Mouse (Mus musculus) forebrain, embryonic 13.5 days (tissue): ENCODE data around the gene Atf1. TPM values are rescaled to one million over a fixed set of nuclear protein-coding genes. Genes with fewer than 3 reads are reported as not detected.
"Not testable (repeated sequence)": the region's sequence is repeated elsewhere in the genome, so short reads cannot be mapped to it uniquely, and the experiment has no call there.

ENCODE experiments used
- ATAC-seq: fragments of 200-750 bp; cut with Nextera tagmentation; 2 replicates; pipeline ENCODE4 v1.8.0; 2017
- H3K27ac ChIP-seq: fragments of 300-500 bp; sonication (generic); 2 replicates; pipeline ENCODE4 v1.5.1; 2015; ENCODE audit warnings: inconsistent platforms, mild to moderate bottlenecking, moderate library complexity
- H3K27me3 ChIP-seq: fragments of 300-500 bp; sonication (generic); 2 replicates; pipeline ENCODE4 v1.6.1; 2015; ENCODE audit warnings: mild to moderate bottlenecking, inconsistent platforms
- H3K36me3 ChIP-seq: fragments of 300-500 bp; sonication (generic); 2 replicates; pipeline ENCODE4 v1.6.1; 2015; ENCODE audit warnings: mild to moderate bottlenecking, inconsistent platforms; ENCODE audit not compliant: poor library complexity, severe bottlenecking
- H3K4me1 ChIP-seq: fragments of 300-500 bp; sonication (generic); 2 replicates; pipeline ENCODE4 v1.6.1; 2015; ENCODE audit warnings: inconsistent platforms
- H3K4me2 ChIP-seq: fragments of 300-500 bp; sonication (generic); 2 replicates; pipeline ENCODE4 v1.6.1; 2015; ENCODE audit warnings: inconsistent platforms, mild to moderate bottlenecking, moderate library complexity
- H3K4me3 ChIP-seq: fragments of 300-500 bp; sonication (generic); 2 replicates; pipeline ENCODE4 v1.5.1; 2015; ENCODE audit warnings: mild to moderate bottlenecking, inconsistent platforms
- H3K9ac ChIP-seq: fragments of 300-500 bp; sonication (generic); 2 replicates; pipeline ENCODE4 v1.6.1; 2015; ENCODE audit warnings: mild to moderate bottlenecking, inconsistent platforms
- H3K9me3 ChIP-seq: fragments of 300-500 bp; sonication (generic); replicated peaks from 2 replicates; pipeline ENCODE4 v1.6.1; 2016; ENCODE audit warnings: inconsistent platforms
- WGBS: fragments of 180-500 bp; shearing (Covaris S2); methylation state at CpG from one replicate; pipeline ENCODE4 v1.1.7; 2015; 5-methylcytosine and 5-hydroxymethylcytosine counted together
- polyA plus RNA-seq: library from polyadenylated mRNA; unstranded; fragments of >200 nt; fragmentation: Nextera tagmentation; extraction: Ambion mirVana; gene quantifications from 2 replicates; pipeline ENCODE4 v1.2.1, GENCODE M21; 2015

Gene Atf1
- polyA plus RNA-seq, 1 experiment from 2014 or later, result 27.8 TPM

- no peaks in the 10 kb centered on the region for H3K4me1 ChIP-seq
- H3K9me3 ChIP-seq, result no peaks in the 10 kb centered on the region
- no peak overlapping the region for H3K9ac ChIP-seq
- no peak overlapping the region for H3K4me3 ChIP-seq
- H3K36me3 ChIP-seq, result peaks cover 97% of the 10 kb centered on the region
- H3K27me3 ChIP-seq, result no peaks in the 10 kb centered on the region
- WGBS, result 95% methylated on average over 7 of the region's 7 CpGs
- no peak for ATAC-seq
- no peak overlapping the region for H3K4me2 ChIP-seq
- H3K27ac ChIP-seq, result no peak overlapping the region
Observed at GRCm38 (mm10) chr15:100245951-100246350, 18.3 kb downstream of the Atf1 start.

- Histone ChIP-seq H3K4me3 (no peak overlapping the region), H3K4me1 (no peaks in the 10 kb centered on the region), H3K9ac (no peak overlapping the region), H3K36me3 (peaks cover 97% of the 10 kb centered on the region), H3K4me2 (no peak overlapping the region), H3K9me3 (no peaks in the 10 kb centered on the region), H3K27ac (no peak overlapping the region), H3K27me3 (no peaks in the 10 kb centered on the region)
- ATAC-seq, result no peak
- 95% methylated on average over 9 of the region's 9 CpGs for WGBS
Observed at GRCm38 (mm10) chr15:100247296-100247695, 19.7 kb downstream of the Atf1 start.

DNA sequence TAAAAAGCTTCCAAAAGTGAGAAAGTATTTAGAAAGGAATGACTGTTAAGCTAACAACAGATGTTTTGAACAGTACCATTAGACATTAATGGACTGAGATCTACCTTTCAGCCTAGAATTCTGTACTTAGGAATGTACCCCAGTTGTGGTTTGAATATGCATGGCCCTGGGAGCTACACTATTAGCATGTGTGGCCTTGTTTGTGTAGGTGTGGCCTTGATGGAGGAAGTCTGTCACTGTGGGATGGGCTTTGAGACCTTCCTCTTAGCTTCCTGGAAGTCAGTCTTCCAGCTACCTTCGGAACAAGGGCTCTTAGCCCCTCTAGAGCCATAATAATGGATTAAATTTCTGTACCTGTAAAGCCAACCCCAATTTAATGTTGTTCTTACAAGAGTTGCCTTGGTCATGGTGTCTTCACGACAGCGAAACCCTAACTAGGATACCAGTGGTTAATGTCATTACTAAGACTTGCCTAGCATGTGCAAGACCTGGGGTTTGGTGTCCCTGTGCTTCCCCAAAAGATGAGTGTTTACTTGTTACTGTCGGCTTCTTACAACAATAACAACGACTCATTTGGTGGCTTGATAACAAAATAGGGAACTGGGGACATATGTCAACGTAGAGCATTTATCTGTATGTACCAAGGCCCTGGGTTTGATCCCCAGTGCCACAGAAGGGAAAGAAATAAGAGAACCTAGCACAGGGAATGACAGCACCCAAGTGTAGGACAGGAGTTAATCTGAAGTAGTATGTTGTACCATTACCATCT is 21.2 kb downstream of the Atf1 start:
- Histone ChIP-seq H3K27me3 (no peaks in the 10 kb centered on the region), H3K9me3 (no peaks in the 10 kb centered on the region), H3K4me2 (no peak overlapping the region), H3K9ac (no peak overlapping the region), H3K36me3 (peaks cover 97% of the 10 kb centered on the region), H3K27ac (no peak overlapping the region), H3K4me1 (no peaks in the 10 kb centered on the region), H3K4me3 (no peak overlapping the region)
- no peak for ATAC-seq
- 96% methylated on average over 6 of the region's 6 CpGs for WGBS

DNA sequence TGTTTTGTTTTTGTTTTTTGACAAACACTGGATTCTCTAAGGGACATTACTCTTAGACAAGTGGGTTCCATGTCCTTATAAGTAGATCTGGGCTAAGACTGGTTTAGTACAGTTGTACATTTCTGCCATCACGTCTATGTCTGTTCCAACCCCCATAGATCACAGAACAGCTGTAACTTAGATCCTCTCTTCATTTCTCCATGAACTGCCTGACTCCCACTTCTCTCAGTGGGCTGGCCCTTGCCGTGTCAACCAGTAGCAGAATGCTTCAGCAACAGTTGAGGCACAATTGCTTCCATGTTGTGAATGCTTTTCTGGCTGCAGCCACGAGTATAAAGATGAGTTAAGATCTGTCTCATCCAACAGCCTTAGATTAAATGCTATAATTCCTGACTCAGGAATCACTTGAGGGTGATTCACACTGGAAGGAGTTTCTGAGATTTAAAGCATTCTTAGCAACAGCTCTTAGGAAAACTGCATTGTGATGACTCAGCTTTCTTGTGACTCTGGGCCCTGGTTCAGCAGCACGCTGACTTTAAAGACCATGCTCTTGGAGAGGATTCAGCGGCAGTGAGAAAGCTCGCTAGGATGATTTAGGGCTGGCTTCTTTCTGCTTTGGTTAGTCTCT is 23.6 kb downstream of the Atf1 start:
- Histone ChIP-seq H3K36me3 (peaks cover 99% of the 10 kb centered on the region), H3K4me3 (no peak overlapping the region), H3K27me3 (no peaks in the 10 kb centered on the region), H3K4me1 (no peaks in the 10 kb centered on the region), H3K9ac (no peak overlapping the region), H3K27ac (no peak overlapping the region), H3K9me3 (no peaks in the 10 kb centered on the region), H3K4me2 (no peak overlapping the region)
- 95% methylated on average over 6 of the region's 6 CpGs for WGBS
- no peak for ATAC-seq

GRCm38 (mm10) chr15:100256386-100256785 is 28.8 kb downstream of the Atf1 start:
- Histone ChIP-seq H3K36me3 (peaks cover 82% of the 10 kb centered on the region), H3K9ac (no peak overlapping the region), H3K9me3 (no peaks in the 10 kb centered on the region), H3K27ac (no peak overlapping the region), H3K27me3 (no peaks in the 10 kb centered on the region), H3K4me1 (no peaks in the 10 kb centered on the region), H3K4me3 (no peak overlapping the region), H3K4me2 (no peak overlapping the region)
- ATAC-seq, result no peak
- 88% methylated on average over 6 of the region's 6 CpGs for WGBS

- no peak overlapping the region for H3K4me3 ChIP-seq
- 92% methylated on average over 5 of the region's 5 CpGs for WGBS
- peaks cover 79% of the 10 kb centered on the region for H3K36me3 ChIP-seq
- no peaks in the 10 kb centered on the region for H3K27me3 ChIP-seq
- no peaks in the 10 kb centered on the region for H3K4me1 ChIP-seq
- H3K4me2 ChIP-seq, result no peak overlapping the region
- H3K9me3 ChIP-seq, result no peaks in the 10 kb centered on the region
- no peak for ATAC-seq
- H3K27ac ChIP-seq, result no peak overlapping the region
- no peak overlapping the region for H3K9ac ChIP-seq
Observed at GRCm38 (mm10) chr15:100257305-100257704, 29.7 kb downstream of the Atf1 start.

DNA sequence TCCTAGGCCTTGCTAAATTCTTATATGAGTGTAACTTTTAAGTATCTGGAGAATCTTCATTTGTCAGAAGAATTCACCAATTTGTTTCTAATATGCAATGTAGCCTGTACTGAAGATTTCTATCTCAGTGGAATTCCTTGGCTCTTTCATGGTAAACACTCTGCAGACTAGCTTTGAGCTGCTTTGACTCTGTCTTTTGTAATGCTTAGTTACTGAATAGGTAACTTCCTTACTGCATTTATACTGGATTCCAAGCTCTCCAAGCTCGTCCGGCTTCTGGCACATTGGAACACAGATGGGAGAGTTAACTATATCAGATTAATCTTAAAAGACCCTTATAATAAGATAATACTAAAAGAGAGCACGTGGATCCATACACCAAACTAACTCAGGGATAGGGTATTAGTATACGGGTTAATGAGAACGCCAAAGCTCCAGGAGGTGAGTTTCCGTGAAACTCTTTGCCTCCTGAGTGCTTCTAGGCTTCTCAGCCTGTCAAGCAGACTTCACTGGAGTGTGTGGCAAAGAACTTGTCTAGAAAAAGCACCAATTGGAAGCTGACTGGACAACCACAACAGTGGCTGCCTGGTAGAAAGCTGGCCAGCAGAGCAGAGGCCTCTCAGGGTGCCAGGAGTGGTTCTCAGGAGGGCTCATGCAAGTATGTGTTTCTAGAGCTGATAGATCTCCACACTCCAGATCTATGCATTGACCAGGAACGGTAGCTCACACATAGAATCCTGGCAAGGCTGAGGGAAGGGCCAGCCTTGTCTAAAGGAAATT is 31.2 kb downstream of the Atf1 start:
- 94% methylated on average over 7 of the region's 7 CpGs for WGBS
- H3K36me3 ChIP-seq, result peaks cover 67% of the 10 kb centered on the region
- ATAC-seq, result no peak
- H3K4me1 ChIP-seq, result no peaks in the 10 kb centered on the region
- no peak overlapping the region for H3K4me2 ChIP-seq
- H3K4me3 ChIP-seq, result no peak overlapping the region
- no peaks in the 10 kb centered on the region for H3K27me3 ChIP-seq
- H3K9ac ChIP-seq, result no peak overlapping the region
- H3K27ac ChIP-seq, result no peak overlapping the region
- no peaks in the 10 kb centered on the region for H3K9me3 ChIP-seq

GRCm38 (mm10) chr15:100260351-100260750 is 32.7 kb downstream of the Atf1 start:
- not testable (repeated sequence) for H3K9ac ChIP-seq, H3K4me2 ChIP-seq, H3K27ac ChIP-seq, ATAC-seq, H3K4me3 ChIP-seq, H3K9me3 ChIP-seq, H3K4me1 ChIP-seq, H3K27me3 ChIP-seq
- 95% methylated on average over 7 of the region's 7 CpGs for WGBS
- peaks cover 52% of the 10 kb centered on the region for H3K36me3 ChIP-seq

GRCm38 (mm10) chr15:100263246-100263905 is 35.8 kb downstream of the Atf1 start:
- H3K4me1 ChIP-seq, result no peaks in the 10 kb centered on the region
- H3K27ac ChIP-seq, result no peak overlapping the region
- no peak overlapping the region for H3K4me3 ChIP-seq
- no peaks in the 10 kb centered on the region for H3K27me3 ChIP-seq
- ATAC-seq, result no peak
- peaks cover 25% of the 10 kb centered on the region for H3K36me3 ChIP-seq
- WGBS, result 13% methylated on average over 4 of the region's 4 CpGs
- H3K9me3 ChIP-seq, result no peaks in the 10 kb centered on the region
- no peak overlapping the region for H3K9ac ChIP-seq
- no peak overlapping the region for H3K4me2 ChIP-seq

DNA sequence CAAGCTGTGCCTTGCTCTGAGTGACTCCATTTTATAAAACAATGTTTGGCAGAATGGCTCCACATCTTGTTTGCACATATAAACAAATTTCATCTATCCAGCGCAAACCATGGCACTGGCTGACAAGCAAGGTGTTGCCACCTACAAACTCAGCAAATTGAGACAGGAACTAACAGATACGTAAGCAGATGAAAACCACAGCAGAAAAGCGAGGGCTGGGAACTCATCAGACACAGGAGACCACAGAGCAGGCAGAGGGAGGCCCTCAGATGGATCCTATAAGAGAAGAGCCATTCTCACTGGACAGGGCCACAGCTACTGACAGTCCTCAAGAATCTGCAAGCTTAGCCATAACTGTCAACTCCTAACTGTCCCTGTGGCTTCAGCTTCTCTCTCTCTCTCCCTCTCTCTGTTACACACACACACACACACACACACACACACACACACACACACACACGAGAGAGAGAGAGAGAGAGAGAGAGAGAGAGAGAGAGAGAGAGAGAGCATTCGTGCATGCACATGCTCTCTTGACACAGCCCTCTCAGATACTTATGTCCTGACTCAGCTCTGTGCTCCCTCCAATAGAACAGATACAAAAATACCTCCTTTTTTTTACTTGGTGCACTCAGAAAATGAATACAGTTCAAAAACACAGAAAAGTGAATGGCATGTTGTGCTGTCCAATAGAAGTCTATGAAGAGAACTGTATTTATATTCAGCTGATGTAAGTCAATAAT is 38.1 kb downstream of the Atf1 start:
- 84% methylated on average over 4 of the region's 5 CpGs for WGBS
- H3K9me3 ChIP-seq, result no peaks in the 10 kb centered on the region
- H3K27me3 ChIP-seq, result no peaks in the 10 kb centered on the region
- no peak overlapping the region for H3K4me3 ChIP-seq
- H3K9ac ChIP-seq, result no peak overlapping the region
- H3K36me3 ChIP-seq, result peaks cover 12% of the 10 kb centered on the region
- ATAC-seq, result no peak
- no peak overlapping the region for H3K27ac ChIP-seq
- no peaks in the 10 kb centered on the region for H3K4me1 ChIP-seq
- no peak overlapping the region for H3K4me2 ChIP-seq

GRCm38 (mm10) chr15:100268916-100269315 is 41.3 kb downstream of the Atf1 start:
- Histone ChIP-seq H3K4me2 (no peak overlapping the region), H3K9ac (no peak overlapping the region), H3K4me3 (no peak overlapping the region), H3K27me3 (no peaks in the 10 kb centered on the region), H3K27ac (no peak overlapping the region), H3K36me3 (no peaks in the 10 kb centered on the region), H3K9me3 (no peaks in the 10 kb centered on the region; the same call in 1 of the 2 replicates), H3K4me1 (no peaks in the 10 kb centered on the region)
- ATAC-seq, result no peak
- 74% methylated on average over 2 of the region's 2 CpGs for WGBS
